Mouse (Mus musculus): ENCODE results near the gene Gng7.
"Not testable (repeated sequence)": the region's sequence is repeated elsewhere in the genome, so short reads cannot be mapped to it uniquely, and the experiment has no call there.

Gng7 gene

GRCm38 (mm10) chr10:80995091-80995632 is 19.6 kb downstream of the Gng7 start:
- peak; percentile 70 for DNase-seq (ENCODE audit: low read depth, low spot score)

GRCm38 (mm10) chr10:80994621-80995020 is 20.1 kb downstream of the Gng7 start:
- no peak for DNase-seq (ENCODE audit: low read depth, low spot score)

GRCm38 (mm10) chr10:80993276-80993675 is 21.5 kb downstream of the Gng7 start:
- DNase-seq (ENCODE audit: low read depth, low spot score), result no peak

GRCm38 (mm10) chr10:80991945-80992344 is 22.8 kb downstream of the Gng7 start:
- DNase-seq (ENCODE audit: low read depth, low spot score), result no peak

- no peak for DNase-seq (ENCODE audit: low read depth, low spot score)
These were observed 23.7 kb downstream of the Gng7 start for GRCm38 (mm10) chr10:80991007-80991406.

GRCm38 (mm10) chr10:80990406-80990805 is 24.3 kb downstream of the Gng7 start:
- no peak for DNase-seq (ENCODE audit: low read depth, low spot score)

GRCm38 (mm10) chr10:80989854-80990253 is 24.9 kb downstream of the Gng7 start:
- DNase-seq (ENCODE audit: low read depth, low spot score), result not testable (repeated sequence)

- no peak for DNase-seq (ENCODE audit: low read depth, low spot score)
These were observed 25.3 kb downstream of the Gng7 start for GRCm38 (mm10) chr10:80989446-80989845.

- peak; percentile 93 for DNase-seq (ENCODE audit: low read depth, low spot score)
These were observed 26.9 kb downstream of the Gng7 start for GRCm38 (mm10) chr10:80987709-80988441.

- peak; percentile 81 for DNase-seq (ENCODE audit: low read depth, low spot score)
These were observed 28.0 kb downstream of the Gng7 start for GRCm38 (mm10) chr10:80986754-80987153.

- DNase-seq (ENCODE audit: low read depth, low spot score), result no peak
These were observed 28.6 kb downstream of the Gng7 start for GRCm38 (mm10) chr10:80985970-80986701.

GRCm38 (mm10) chr10:80985241-80985969 is 29.3 kb downstream of the Gng7 start:
- DNase-seq (ENCODE audit: low read depth, low spot score), result peak; percentile 93

- no peak for DNase-seq (ENCODE audit: low read depth, low spot score)
These were observed 30.5 kb downstream of the Gng7 start for GRCm38 (mm10) chr10:80984223-80984622.

GRCm38 (mm10) chr10:80982381-80982780 is 32.4 kb downstream of the Gng7 start:
- no peak for DNase-seq (ENCODE audit: low read depth, low spot score)

GRCm38 (mm10) chr10:80981564-80982112 is 33.1 kb downstream of the Gng7 start:
- no peak for DNase-seq (ENCODE audit: low read depth, low spot score)

GRCm38 (mm10) chr10:80975478-80975877 is 39.3 kb downstream of the Gng7 start:
- DNase-seq (ENCODE audit: low read depth, low spot score), result no peak

- no peak for DNase-seq (ENCODE audit: low read depth, low spot score)
These were observed 41.0 kb downstream of the Gng7 start for GRCm38 (mm10) chr10:80973722-80974121.

- DNase-seq (ENCODE audit: low read depth, low spot score), result no peak
These were observed 42.4 kb downstream of the Gng7 start for GRCm38 (mm10) chr10:80972071-80972987.

- peak; percentile 62 for DNase-seq (ENCODE audit: low read depth, low spot score)
These were observed 43.2 kb downstream of the Gng7 start for GRCm38 (mm10) chr10:80971533-80971932.

GRCm38 (mm10) chr10:80970159-80970558 is 44.6 kb downstream of the Gng7 start:
- DNase-seq (ENCODE audit: low read depth, low spot score), result no peak

GRCm38 (mm10) chr10:80969298-80969697 is 45.4 kb downstream of the Gng7 start:
- no peak for DNase-seq (ENCODE audit: low read depth, low spot score)

All from skeletal muscle tissue, adult 2 months (tissue).